Mouse (Mus musculus) CH12.LX (cell line): ENCODE data around the gene Snrnp35. TPM values are rescaled to one million over a fixed set of nuclear protein-coding genes. Genes with fewer than 3 reads are reported as not detected.
"Not testable (repeated sequence)": the region's sequence is repeated elsewhere in the genome, so short reads cannot be mapped to it uniquely, and the experiment has no call there.

ENCODE experiments used
- DNase-seq: peaks from one replicate; pipeline ENCODE4 v3.0.0-alpha.2; 2013; ENCODE audit errors: extremely low read depth
- H3K27ac ChIP-seq: 2 replicates; pipeline ENCODE4 v1.5.1; 2012; ENCODE audit warnings: low read depth, mild to moderate bottlenecking, control low read depth, moderate library complexity; ENCODE audit not compliant: insufficient read depth
- H3K27me3 ChIP-seq: replicated peaks from 2 replicates; pipeline ENCODE3; 2012; ENCODE audit warnings: inconsistent platforms
- H3K36me3 ChIP-seq, 2 experiments: replicated peaks in 1 of 2; 2 replicates each; pipeline versions ENCODE3 to v1.6.1; 2012; ENCODE audit warnings: inconsistent platforms in 1 of 2, low read length in 1 of 2, mild to moderate bottlenecking in 1 of 2, mixed read lengths in 1 of 2, moderate library complexity in 1 of 2; ENCODE audit not compliant: control insufficient read depth in 1 of 2, insufficient read depth in 1 of 2
- H3K4me1 ChIP-seq, 2 experiments: 2 replicates each; pipeline ENCODE4 v1.6.1; 2012; ENCODE audit warnings: inconsistent platforms in 1 of 2, moderate library complexity in 1 of 2; ENCODE audit not compliant: insufficient read depth in 2 of 2, control insufficient read depth in 1 of 2
- H3K4me2 ChIP-seq: 2 replicates; pipeline ENCODE4 v1.6.1; 2012; ENCODE audit warnings: low read depth, mild to moderate bottlenecking, control low read depth; ENCODE audit not compliant: poor library complexity, insufficient read depth, severe bottlenecking
- H3K4me3 ChIP-seq, 3 experiments: fragments of 150-350 bp in 1 of 3; sonication (generic) in 1 of 3; replicated peaks in 1 of 3; 2 replicates each; pipeline versions ENCODE3 to v1.5.1; 2011 to 2012; ENCODE audit warnings: low read depth in 2 of 3, low read length in 2 of 3, mild to moderate bottlenecking in 2 of 3, moderate library complexity in 2 of 3, control low read depth in 1 of 3, improper control_type of control experiment in 1 of 3, inconsistent platforms in 1 of 3, mixed read lengths in 1 of 3; ENCODE audit not compliant: poor library complexity in 1 of 3
- H3K79me2 ChIP-seq: replicated peaks from 2 replicates; pipeline ENCODE4 v1.6.1; 2012; ENCODE audit warnings: mild to moderate bottlenecking, moderate library complexity; ENCODE audit not compliant: control insufficient read depth, poor library complexity, insufficient read depth, severe bottlenecking; ENCODE audit errors: extremely low read depth
- H3K9ac ChIP-seq: 2 replicates; pipeline ENCODE4 v1.6.1; 2012; ENCODE audit warnings: low read depth, mild to moderate bottlenecking, control low read depth, moderate library complexity; ENCODE audit not compliant: insufficient read depth
- H3K9me3 ChIP-seq: replicated peaks from 2 replicates; pipeline ENCODE3; 2012; ENCODE audit warnings: low read length, inconsistent platforms, mixed read lengths
- BHLHE40 ChIP-seq: IDR thresholded peaks from 2 replicates; pipeline ENCODE4 v1.6.1; 2011; ENCODE audit warnings: mild to moderate bottlenecking, low read depth, low read length, improper control_type of control experiment
- EP300 ChIP-seq: IDR thresholded peaks from 2 replicates; pipeline ENCODE4 v1.6.1; 2011; ENCODE audit warnings: low read length, improper control_type of control experiment
- ETS1 ChIP-seq: conservative IDR thresholded peaks from 2 replicates; pipeline ENCODE4 v1.6.1; 2012; ENCODE audit warnings: low read depth, mild to moderate bottlenecking, inconsistent platforms, low read length, improper control_type of control experiment, moderate library complexity
- HCFC1 ChIP-seq: IDR thresholded peaks from 2 replicates; pipeline ENCODE4 v1.6.1; 2012; ENCODE audit warnings: low read depth, mild to moderate bottlenecking, inconsistent platforms, low read length, improper control_type of control experiment
- IRF4 ChIP-seq: IDR thresholded peaks from 2 replicates; pipeline ENCODE4 v1.6.1; 2014; ENCODE audit warnings: low read depth, mild to moderate bottlenecking, inconsistent platforms, low read length, improper control_type of control experiment
- KAT2A ChIP-seq: IDR thresholded peaks from 2 replicates; pipeline ENCODE4 v1.6.1; 2012; ENCODE audit warnings: low read length, improper control_type of control experiment, inconsistent platforms; ENCODE audit not compliant: insufficient replicate concordance
- MEF2A ChIP-seq: IDR thresholded peaks from 2 replicates; pipeline ENCODE4 v1.6.1; 2014; ENCODE audit warnings: low read depth, mild to moderate bottlenecking, inconsistent platforms, low read length, improper control_type of control experiment, borderline replicate concordance
- MYC ChIP-seq: IDR thresholded peaks from 2 replicates; pipeline ENCODE4 v1.6.1; 2011; ENCODE audit warnings: low read depth, mild to moderate bottlenecking, improper control_type of control experiment, low read length
- RAD21 ChIP-seq: IDR thresholded peaks from 2 replicates; pipeline ENCODE4 v1.6.1; 2011; ENCODE audit warnings: low read depth, mild to moderate bottlenecking, low read length, improper control_type of control experiment, moderate library complexity
- RCOR1 ChIP-seq: conservative IDR thresholded peaks from 2 replicates; pipeline ENCODE4 v1.6.1; 2012; ENCODE audit warnings: low read depth, mild to moderate bottlenecking, inconsistent platforms, low read length, improper control_type of control experiment
- SMC3 ChIP-seq: IDR thresholded peaks from 2 replicates; pipeline ENCODE4 v1.6.1; 2011; ENCODE audit warnings: low read depth, low read length, improper control_type of control experiment
- UBTF ChIP-seq: IDR thresholded peaks from 2 replicates; pipeline ENCODE4 v1.6.1; 2012; ENCODE audit warnings: low read depth, mild to moderate bottlenecking, inconsistent platforms, low read length, improper control_type of control experiment, moderate library complexity
- ZC3H11A ChIP-seq: IDR thresholded peaks from 2 replicates; pipeline ENCODE4 v1.6.1; 2012; ENCODE audit warnings: low read depth, mild to moderate bottlenecking, inconsistent platforms, low read length, improper control_type of control experiment
- ZKSCAN1 ChIP-seq: IDR thresholded peaks from 2 replicates; pipeline ENCODE4 v1.6.1; 2012; ENCODE audit warnings: low read depth, inconsistent platforms, low read length, improper control_type of control experiment, borderline replicate concordance
- dilution Hi-C: fragments of 300-500 bp; cut with MboI; formaldehyde crosslinking; loops from 2 replicates; pipeline ENCODE4 v1.14.3; 2020; ENCODE audit warnings: low sequenced_read_pairs; ENCODE audit not compliant: extremely low pct_unique_long_range_greater_than_20kb, extremely low pct_ligation_motif_present
- in situ Hi-C: fragments of 300-500 bp; cut with MboI; formaldehyde crosslinking; loops from 3 replicates; pipeline ENCODE4 v1.14.3; 2019; ENCODE audit warnings: low sequenced_read_pairs, low pct_ligation_motif_present, low pct_unique_long_range_greater_than_20kb, mixed read lengths
- polyA plus RNA-seq: library from polyadenylated mRNA; unstranded; fragments of >175 nt; gene quantifications from 2 replicates; pipeline ENCODE4 v1.2.1, GENCODE M21; 2012; ENCODE audit warnings: low read depth; ENCODE audit not compliant: insufficient read length
- total RNA-seq, 2 experiments: library from RNA; depleted of rRNA; stranded (reverse); fragments of 300-350 nt in 1 of 2; fragments of >200 nt in 1 of 2; gene quantifications; 2 replicates each; pipeline ENCODE4 v1.2.3; 2012 to 2014

Snrnp35 gene
- total and polyA plus RNA-seq, 3 experiments = 13.9 to 29.0 (median 27.4) TPM

DNA sequence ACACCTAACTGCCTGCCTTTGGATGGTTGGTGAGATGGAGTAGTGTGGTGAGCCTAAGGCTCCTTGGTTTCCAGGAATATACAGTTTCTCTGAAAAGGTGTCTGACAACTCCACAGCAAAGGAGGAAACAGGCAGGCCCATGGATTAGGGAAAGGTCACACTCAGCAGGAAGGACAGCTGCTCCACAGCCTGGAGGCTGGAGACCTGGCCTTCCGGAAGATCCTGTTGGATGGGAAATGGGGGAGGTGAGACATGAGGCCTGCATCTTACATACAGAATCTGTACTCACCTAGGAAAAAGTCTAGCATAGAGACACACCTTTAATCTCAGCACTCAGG is 28.9 kb upstream of the Snrnp35 start:
- TF ChIP-seq IRF4 (no peak), RAD21 (no peak), RCOR1 (no peak), ZKSCAN1 (no peak), EP300 (no peak), UBTF (no peak), MEF2A (no peak), ZC3H11A (no peak), SMC3 (no peak), MYC (no peak), KAT2A (no peak)
- H3K9me3 ChIP-seq = no peaks in the 10 kb centered on the region
- DNase-seq = no peak
- no peak overlapping the region for H3K4me3 ChIP-seq
- peaks cover 88 to 95% of the 10 kb centered on the region in 2 experiments for H3K36me3 ChIP-seq
- in situ Hi-C loops = no loop called here
- H3K9ac ChIP-seq = no peak overlapping the region
- H3K4me1 ChIP-seq = peaks cover 9 to 62% of the 10 kb centered on the region in 2 experiments; a peak in 3 of 4 replicates
- no peak overlapping the region for H3K4me2 ChIP-seq
- dilution Hi-C loops = no loop called here
- H3K27ac ChIP-seq = no peak overlapping the region
- peaks cover 55% of the 10 kb centered on the region for H3K79me2 ChIP-seq
- H3K27me3 ChIP-seq = no peaks in the 10 kb centered on the region

DNA sequence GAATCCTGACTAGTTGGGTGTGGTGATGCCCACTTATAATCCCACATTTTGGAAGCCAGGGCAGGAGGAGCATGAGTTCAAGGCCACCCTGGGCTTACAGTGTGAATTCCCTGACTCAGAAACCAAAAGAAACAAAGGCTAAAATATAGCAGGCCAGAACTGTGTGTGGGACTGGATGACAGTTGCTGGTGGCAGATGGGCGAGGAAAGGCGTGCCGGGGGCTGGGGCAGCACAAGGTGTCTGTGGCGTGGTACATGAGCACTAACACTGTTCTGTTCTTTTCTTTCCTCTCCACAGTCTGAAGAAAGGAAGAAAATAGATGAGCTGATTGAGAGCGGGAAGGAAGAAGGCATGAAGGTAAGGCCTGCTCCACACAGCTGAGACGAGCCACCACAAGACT is 26.2 kb upstream of the Snrnp35 start:
- Histone ChIP-seq H3K9me3 (no peaks in the 10 kb centered on the region), H3K4me1 (peaks cover 5 to 45% of the 10 kb centered on the region in 2 experiments), H3K4me3 (no peak overlapping the region), H3K4me2 (no peak overlapping the region), H3K27me3 (no peaks in the 10 kb centered on the region), H3K36me3 (peaks cover 85 to 89% of the 10 kb centered on the region in 2 experiments), H3K9ac (no peak overlapping the region), H3K79me2 (peaks cover 28% of the 10 kb centered on the region), H3K27ac (no peak overlapping the region)
- TF ChIP-seq ZC3H11A (no peak), BHLHE40 (no peak), HCFC1 (no peak), ETS1 (no peak)
- DNase-seq = no peak
- in situ Hi-C loops (no loop called here), dilution Hi-C loops (no loop called here)

DNA sequence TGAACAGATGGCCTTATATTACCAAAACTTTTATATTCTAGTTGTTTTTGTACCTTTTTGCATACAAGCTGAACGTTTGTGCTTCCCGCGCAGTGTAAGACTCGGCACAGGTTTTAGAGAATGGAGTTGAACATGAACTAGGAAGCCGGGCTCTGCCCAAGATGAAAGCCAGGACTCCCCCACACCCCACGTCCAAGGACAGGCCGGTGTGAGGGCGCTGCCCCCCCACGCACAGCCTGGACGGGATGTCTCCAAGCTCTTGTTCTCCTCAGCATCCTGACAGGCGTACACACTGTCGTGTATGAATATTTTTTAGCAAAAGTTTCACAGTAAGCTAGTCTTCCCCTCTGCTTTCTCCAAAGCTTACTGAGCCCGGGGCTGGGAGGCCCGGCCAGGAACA is 22.0 kb upstream of the Snrnp35 start:
- H3K9ac ChIP-seq, H3K9me3 ChIP-seq, H3K4me3 ChIP-seq, dilution Hi-C loops, H3K27me3 ChIP-seq, DNase-seq, in situ Hi-C loops, H3K4me2 ChIP-seq, H3K27ac ChIP-seq, H3K79me2 ChIP-seq: not testable (repeated sequence)
- Histone ChIP-seq H3K4me1 (peaks cover 3 to 33% of the 10 kb centered on the region in 2 experiments), H3K36me3 (peaks cover 86 to 89% of the 10 kb centered on the region in 2 experiments)
